Mouse (Mus musculus): ENCODE measurements around the gene Fpr-rs3.

Fpr-rs3 gene

DNA sequence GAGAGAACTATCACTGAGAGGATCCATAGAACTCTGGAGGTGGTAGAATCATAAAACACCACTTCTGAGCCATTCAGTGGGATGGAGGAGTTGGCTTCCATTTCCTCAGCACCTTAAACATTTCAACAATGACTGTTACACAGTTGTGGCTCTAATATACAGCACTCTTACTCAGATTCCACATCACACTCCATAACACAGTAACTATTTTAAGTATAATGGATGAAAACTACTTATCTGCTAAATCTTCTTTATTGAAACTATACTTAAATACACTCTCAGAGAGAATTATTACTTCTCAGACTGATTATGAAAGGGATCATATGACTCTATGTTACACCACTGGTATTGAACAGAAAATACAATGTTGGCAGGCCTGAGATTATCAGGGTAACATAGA, at the start of gene Fpr-rs3:
Gene Fpr-rs3, minus strand, starts transcription at position 101 of the 400 bp plus-strand sequence.
- no peak for DNase-seq (ENCODE audit: extremely low read depth, low read depth, low spot score)

DNA sequence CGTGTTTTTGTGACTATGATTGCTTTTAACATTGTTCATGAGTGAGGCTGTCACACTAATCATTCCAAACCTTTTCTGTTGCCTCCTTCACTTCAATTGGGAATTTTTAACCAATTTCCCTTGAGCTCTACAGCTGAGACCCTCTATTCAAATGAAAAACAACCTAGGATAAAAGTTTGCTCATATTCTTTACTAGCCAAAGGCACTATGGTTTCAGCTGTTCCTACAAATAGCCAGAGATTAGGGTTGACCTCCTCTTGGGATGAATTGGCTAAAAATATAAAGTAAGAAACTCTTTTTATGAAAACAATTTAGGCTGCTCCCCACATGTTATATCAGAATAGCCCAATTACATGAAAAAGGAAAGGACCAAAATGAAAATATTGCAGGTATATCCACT, 28.4 kb downstream of the Fpr-rs3 start, which contains the start of gene Vmn2r110:
Gene Vmn2r110, minus strand, starts transcription at position 101 of the 400 bp plus-strand sequence.
- no peak for DNase-seq (ENCODE audit: extremely low read depth, low read depth, low spot score)

All from fat pad, adult 2 months (tissue).